Mouse (Mus musculus): ENCODE results near the gene Ufc1.

Ufc1 gene

DNA sequence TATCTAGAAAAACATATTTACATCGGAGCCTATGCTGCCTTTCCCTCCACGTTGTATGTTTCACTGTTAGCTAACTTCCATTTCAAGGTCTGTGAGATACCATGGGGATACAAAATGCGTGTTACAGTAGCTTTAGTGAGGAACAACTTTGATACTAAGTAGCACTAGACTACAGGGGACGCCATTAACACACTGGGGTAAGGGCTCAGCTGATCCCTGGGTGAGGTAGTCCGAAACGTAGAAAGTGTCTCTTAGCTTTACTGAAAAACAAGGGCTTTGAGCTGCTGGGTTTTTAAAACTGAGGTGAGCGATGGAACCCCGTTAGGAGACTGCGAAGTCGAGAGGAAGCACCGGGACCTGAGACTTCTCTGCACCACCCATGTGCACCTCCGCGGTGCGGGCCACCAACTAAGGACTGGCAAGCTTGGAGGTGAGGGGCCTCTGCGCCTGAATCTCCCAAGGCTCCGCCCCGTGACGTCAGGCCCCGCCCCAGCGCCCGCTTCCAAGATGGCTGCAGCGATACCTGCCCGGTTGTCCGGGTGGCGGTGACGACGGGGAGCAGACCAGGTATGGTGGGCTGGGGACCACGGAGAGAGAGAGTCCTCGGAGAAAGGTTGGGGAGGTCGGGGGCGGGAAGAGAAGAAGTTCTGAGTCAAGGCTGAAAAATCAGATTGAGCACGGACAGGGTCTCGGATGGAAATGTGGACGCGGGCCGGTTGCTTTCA, 24.8 kb downstream of the Ufc1 start, which contains the start of gene B4galt3:
Gene B4galt3, plus strand, starts transcription at position 481 of the 725 bp plus-strand sequence.
- peak; percentile 96 to 97 for DNase-seq

DNA sequence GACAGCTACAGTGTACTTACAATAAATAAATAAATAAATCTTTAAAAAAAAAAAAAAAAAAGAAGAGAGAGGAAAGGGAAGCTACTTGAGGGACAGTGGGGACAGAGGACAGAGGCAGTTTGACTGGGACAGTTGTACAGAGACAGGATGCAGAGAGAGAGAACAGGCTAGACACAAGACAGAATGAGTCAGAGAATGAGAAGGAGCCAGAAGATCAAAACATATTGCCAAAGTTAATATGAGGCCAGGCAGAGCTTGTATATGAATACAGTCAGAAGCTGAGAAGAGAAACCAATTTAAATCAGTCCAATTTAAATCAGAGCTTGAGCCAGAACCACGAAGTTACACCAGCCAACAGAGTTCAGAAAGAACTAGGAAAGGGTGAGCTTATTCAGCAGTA, 26.5 kb downstream of the Ufc1 start:
- DNase-seq: no peak

- DNase-seq: no peak
Observed at GRCm38 (mm10) chr1:171265971-171266744, 28.7 kb downstream of the Ufc1 start.

- DNase-seq: no peak
Observed at GRCm38 (mm10) chr1:171263666-171264461, 31.0 kb downstream of the Ufc1 start.

GRCm38 (mm10) chr1:171263185-171263611, 31.6 kb downstream of the Ufc1 start:
- peak; percentile 62 to 65 for DNase-seq

- DNase-seq: peak; percentile 81 to 88
Observed at GRCm38 (mm10) chr1:171262594-171263130, 32.2 kb downstream of the Ufc1 start.

GRCm38 (mm10) chr1:171260316-171260715, 34.5 kb downstream of the Ufc1 start:
- DNase-seq: peak in 1 of 2 experiments; percentile 67

GRCm38 (mm10) chr1:171258921-171259320, 35.9 kb downstream of the Ufc1 start:
- no peak for DNase-seq

- no peak for DNase-seq
Observed at GRCm38 (mm10) chr1:171257781-171258180, 37.0 kb downstream of the Ufc1 start.

- DNase-seq: peak; percentile 22 to 76
Observed at GRCm38 (mm10) chr1:171256937-171257548, 37.8 kb downstream of the Ufc1 start.

DNA sequence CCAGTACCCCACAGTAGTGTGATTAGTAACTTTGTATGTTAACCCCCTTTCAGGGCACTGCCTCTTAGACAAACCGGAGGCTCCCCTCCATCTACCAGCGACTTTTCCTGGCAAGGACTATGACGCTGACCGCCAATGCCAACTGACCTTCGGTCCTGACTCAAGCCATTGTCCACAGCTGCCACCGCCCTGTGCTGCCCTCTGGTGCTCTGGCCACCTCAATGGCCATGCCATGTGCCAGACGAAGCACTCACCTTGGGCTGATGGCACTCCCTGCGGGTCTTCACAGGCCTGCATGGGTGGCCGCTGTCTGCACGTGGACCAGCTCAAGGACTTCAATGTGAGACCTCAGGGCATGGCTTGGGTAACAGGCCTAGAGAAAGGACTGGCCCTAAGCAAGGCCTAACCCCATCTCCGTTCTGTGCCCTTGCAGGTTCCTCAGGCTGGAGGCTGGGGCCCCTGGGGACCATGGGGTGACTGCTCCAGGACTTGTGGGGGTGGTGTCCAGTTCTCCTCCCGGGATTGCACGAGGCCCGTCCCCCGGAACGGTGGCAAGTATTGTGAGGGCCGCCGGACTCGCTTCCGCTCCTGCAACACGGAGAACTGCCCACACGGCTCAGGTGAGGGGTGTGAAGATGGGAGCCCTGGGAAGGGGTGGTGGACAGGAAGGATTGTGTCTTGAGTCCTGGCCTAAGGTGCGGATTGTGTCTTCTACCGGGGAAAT, 38.6 kb downstream of the Ufc1 start:
- DNase-seq: no peak

GRCm38 (mm10) chr1:171252415-171252814, 42.4 kb downstream of the Ufc1 start:
- DNase-seq: no peak

GRCm38 (mm10) chr1:171251594-171252324, 43.1 kb downstream of the Ufc1 start:
- DNase-seq: peak; percentile 42 to 63

DNA sequence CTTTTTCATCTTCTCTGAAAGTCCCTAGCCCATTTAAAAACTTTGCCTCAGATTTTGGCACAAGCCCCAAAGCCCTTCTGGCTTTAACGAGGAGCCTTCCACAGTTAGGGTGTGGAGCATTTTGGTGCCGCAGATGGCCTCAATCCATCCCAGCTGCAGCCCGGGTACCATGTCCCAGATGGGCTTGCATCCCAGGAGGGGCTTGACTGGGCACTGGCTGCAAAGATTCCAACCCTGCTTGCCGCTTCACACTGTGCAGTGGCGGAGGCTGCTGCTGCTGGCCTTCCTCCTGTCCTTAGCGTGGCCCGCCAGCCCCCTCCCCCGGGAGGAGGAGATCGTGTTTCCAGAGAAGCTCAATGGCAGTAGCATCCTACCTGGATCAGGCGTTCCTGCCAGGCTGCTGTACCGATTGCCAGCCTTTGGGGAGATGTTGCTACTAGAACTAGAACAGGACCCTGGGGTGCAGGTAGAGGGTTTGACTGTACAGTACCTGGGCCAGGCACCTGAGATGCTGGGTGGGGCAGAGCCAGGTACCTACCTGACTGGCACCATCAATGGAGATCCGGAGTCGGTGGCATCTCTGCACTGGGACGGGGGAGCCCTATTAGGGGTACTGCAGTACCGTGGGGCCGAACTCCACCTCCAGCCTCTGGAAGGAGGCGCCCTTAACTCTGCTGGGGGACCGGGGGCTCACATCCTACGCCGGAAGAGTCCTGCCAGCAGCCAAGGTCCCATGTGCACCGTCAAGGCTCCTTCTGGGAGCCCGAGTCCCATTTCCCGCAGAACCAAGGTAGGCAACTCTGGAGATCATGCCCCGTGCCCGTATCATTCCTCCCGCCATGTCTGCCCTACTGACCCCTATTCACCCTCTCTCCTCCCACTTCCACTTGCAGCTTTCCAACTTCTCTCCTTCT, 43.9 kb downstream of the Ufc1 start, which contains the start of gene Ndufs2:
Gene Ndufs2, minus strand, starts transcription at position 709 of the 914 bp plus-strand sequence.
- DNase-seq: peak in 1 of 2 experiments; percentile 18

- peak; percentile 59 to 65 for DNase-seq
Observed at GRCm38 (mm10) chr1:171249913-171250600, 44.8 kb downstream of the Ufc1 start, which contains the start of gene Adamts4. TSS of gene Adamts4 (plus strand) at chr1:171250421.

- DNase-seq: peak in 1 of 2 experiments; percentile 35
Observed at GRCm38 (mm10) chr1:171248386-171249226, 46.2 kb downstream of the Ufc1 start.

DNA sequence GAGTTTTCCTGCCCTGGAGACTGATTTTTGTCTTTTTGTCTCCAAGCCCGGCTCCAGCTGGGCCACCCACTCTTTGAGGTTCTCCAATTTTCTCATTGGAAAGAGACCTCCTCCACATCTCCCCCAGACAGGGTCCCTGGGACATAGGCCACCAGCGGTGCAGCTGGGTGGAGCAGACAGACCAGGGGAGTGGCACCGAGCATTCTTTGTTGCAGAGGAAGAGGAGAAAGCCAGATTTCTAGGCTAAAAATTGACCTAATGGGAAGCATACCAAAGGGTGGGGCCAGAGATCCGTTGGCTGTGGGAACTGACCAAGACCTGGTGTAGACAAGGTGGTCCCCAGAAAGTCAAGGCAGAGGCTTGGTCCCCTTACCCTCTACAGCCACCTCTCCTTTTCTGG, 46.9 kb downstream of the Ufc1 start:
- DNase-seq: peak in 1 of 2 experiments; percentile 34

DNA sequence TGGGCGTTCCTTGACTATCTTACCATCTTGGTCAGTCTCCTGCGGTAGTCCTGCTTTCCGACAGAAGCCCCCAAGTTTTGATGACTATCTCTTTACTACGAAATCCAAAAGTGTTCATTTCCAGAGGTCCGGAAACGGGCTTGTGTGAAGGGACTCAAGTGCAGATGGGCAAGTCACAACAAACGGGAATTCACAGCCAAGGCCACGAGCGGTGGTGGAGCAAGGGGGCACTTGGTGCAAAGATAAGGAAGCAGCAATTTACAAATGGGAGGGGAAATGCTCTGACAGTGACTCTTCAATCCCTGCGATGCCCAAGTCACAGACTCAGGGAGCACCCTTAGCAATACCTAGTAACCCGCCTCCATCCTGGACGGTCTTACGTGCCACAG, 47.4 kb downstream of the Ufc1 start:
- no peak for DNase-seq
